Mouse (Mus musculus): ENCODE measurements around the gene Raf1.
A peak's percentile ranks its signal among the peaks of the same experiment; 100 is the strongest.
"Not testable (repeated sequence)": the region's sequence is repeated elsewhere in the genome, so short reads cannot be mapped to it uniquely, and the experiment has no call there.

Gene Raf1

GRCm38 (mm10) chr6:115684271-115684670, 7.8 kb upstream of the Raf1 start:
- no peak for DNase-seq (ENCODE audit: low spot score)

- no peak for DNase-seq (ENCODE audit: low spot score)
Observed at GRCm38 (mm10) chr6:115681066-115681465, 4.6 kb upstream of the Raf1 start.

GRCm38 (mm10) chr6:115678012-115678411, 1.6 kb upstream of the Raf1 start:
- no peak for DNase-seq (ENCODE audit: low spot score)

- no peak for DNase-seq (ENCODE audit: low spot score)
Observed at GRCm38 (mm10) chr6:115677441-115677840, 1.0 kb upstream of the Raf1 start.

DNA sequence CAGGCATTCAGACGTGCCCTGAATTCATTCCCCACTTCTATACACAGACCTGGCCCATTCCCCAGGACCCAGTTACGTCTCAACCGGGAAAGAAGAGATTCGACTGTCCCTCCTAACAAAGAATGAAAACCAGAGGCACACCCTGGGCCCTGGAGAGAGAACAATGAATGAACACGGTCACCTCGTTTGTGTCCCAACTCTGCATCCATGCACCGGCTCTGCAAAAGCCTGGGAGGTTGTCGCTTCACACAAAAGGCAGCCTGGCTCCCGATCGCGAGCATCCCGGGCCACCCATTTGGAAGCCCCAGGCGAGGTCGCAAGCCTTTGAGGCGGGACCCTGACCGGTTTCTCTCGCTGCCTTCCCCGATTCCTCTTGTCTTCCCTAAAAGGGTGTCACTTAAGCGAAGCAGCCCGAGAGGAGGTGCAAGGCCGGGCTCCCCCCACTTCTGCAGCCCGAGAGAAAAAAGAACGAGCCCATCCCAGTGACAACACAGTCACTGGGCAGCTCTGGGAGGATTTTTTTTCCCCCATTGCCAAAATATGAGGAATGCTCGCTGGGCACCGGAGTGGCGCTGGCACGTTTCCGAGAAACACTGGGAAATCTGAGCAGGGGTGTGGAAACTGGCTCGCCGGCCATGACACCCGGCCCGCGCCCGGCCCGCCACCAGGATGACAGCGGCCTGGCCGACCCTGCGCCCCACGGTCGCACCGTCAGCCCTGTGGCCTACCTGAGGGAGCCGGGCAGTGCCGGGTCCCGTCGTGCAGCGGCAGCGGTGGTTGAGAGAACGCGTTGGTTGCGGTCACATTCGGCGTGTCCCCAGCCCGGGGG, 713 bp downstream of the Raf1 start:
- peak; percentile 65 for DNase-seq (ENCODE audit: low spot score)

- DNase-seq (ENCODE audit: low spot score) = no peak
Observed at GRCm38 (mm10) chr6:115675166-115675507, 1.3 kb downstream of the Raf1 start.

DNA sequence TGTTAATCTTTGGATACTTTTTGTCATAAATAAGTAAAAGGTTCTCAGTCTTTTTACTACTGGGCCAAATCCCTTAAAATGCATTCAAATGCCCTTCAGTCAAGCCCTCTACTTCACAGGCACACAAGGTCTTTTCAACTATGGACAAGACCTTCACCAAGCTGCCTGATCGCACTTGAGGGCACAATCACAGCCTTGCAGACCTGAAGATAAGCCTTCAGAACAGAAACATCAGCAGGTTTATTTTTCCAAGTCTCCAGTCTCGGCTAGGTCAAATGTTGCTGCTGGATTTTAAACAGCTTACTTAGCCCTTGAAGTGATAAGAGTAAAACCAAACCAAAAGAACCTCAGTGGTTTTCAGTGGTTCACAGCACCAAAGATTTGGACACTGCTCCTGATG, 2.1 kb downstream of the Raf1 start:
- DNase-seq (ENCODE audit: low spot score) = peak; percentile 14

DNA sequence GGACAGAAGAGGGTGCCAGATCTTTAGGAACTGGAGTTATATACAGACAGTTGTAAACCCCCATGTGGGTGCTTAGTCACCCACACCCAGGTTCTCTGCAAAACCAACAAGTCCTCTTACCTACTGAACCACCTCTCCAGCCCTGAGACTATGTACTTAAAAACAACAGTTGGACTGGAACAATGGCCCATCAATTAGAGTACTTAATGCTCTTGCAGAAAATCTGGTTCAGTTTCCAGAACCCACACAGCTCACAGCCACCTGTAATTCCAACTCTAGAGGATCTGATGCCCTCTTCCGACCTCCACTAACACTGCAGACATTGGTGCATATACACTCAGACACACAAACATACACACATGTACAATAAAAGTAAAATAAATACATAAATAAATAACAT, 3.7 kb downstream of the Raf1 start:
- DNase-seq (ENCODE audit: low spot score) = no peak

- DNase-seq (ENCODE audit: low spot score) = no peak
Observed at GRCm38 (mm10) chr6:115666641-115667040, 9.8 kb downstream of the Raf1 start.

DNA sequence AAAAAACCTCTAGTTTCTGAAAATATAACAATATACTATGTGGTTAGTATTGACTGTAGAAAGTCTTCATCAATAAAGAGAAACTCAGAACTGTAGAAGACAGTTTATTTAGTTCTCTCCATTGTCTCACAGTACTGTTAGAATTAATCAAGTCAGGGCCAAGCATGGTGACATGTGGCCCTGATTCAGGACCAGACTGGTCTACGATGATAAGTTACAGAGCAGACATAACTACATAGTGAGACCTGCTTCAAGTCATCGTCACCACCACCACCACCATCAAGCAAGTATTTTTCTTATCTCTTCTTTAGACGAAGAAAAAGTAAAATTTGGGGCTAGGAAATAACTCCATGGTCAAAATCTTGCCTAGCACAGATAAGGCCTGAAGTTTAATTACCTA, 12.2 kb downstream of the Raf1 start:
- DNase-seq (ENCODE audit: low spot score) = no peak

DNA sequence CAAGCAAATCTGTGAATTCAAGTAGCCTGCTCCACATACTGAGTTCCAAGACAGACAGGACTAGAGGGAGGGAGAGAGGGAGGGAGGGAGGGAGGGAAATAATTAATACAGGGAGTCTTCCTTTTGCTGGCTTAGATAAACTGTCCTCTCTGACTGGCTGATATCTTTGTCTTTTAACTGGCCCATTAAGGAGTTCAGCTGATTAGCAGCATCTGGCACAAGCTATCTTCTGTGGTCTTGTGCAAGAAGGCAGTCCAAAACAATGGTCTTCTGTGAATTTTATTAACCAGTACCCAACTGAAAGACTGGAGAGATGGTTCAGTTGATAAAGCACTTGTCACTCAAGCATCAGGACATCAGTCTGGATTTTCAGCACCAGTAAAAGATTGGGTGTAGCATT, 17.6 kb downstream of the Raf1 start:
- no peak for DNase-seq (ENCODE audit: low spot score)

DNA sequence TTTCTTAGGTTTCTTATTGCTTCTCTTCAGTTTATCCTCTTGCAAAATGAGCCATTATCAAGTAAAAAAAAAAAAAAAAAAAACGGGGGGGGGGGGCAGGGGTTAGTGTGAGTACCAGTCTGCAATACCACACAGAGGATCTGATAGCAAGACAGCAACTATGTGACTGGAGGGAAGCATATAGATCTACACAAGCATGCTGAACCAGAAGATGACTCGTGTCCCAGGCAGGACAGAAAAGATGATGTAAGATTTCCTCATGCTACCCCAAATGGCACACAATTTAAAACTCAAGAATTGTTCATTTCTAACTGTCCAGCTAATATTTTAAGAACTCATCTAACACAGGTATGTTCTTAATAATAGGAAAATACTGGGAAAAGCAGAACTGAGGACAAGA, 22.5 kb downstream of the Raf1 start:
- no peak for DNase-seq (ENCODE audit: low spot score)

DNA sequence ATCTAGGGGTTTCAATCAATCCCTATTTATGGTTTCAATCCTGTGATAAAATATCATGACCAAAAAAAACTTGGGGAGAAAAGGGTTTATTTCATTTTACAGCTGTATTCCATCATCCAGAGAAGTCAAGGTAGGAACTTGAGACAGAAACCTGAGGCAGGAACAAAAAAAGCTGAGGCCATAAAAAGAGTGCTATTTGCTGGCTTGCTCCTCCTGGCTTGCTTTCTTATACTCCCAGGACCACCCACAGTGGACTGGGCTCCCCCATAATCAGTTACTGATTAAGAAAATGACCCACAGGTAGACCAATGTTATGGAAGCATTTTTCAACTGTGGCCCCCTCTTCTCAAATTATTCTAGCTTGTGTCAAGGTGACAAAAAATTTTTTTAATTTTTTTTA, 24.7 kb downstream of the Raf1 start:
- DNase-seq (ENCODE audit: low spot score) = no peak

- DNase-seq (ENCODE audit: low spot score) = peak; percentile 39
Observed at GRCm38 (mm10) chr6:115650476-115651427, 25.7 kb downstream of the Raf1 start.

GRCm38 (mm10) chr6:115649792-115650365, 26.6 kb downstream of the Raf1 start:
- DNase-seq (ENCODE audit: low spot score) = no peak

GRCm38 (mm10) chr6:115643315-115643714, 33.1 kb downstream of the Raf1 start:
- no peak for DNase-seq (ENCODE audit: low spot score)

- DNase-seq (ENCODE audit: low spot score) = not testable (repeated sequence)
Observed at GRCm38 (mm10) chr6:115638188-115638587, 38.2 kb downstream of the Raf1 start.

- DNase-seq (ENCODE audit: low spot score) = no peak
Observed at GRCm38 (mm10) chr6:115634015-115634414, 42.4 kb downstream of the Raf1 start.

DNA sequence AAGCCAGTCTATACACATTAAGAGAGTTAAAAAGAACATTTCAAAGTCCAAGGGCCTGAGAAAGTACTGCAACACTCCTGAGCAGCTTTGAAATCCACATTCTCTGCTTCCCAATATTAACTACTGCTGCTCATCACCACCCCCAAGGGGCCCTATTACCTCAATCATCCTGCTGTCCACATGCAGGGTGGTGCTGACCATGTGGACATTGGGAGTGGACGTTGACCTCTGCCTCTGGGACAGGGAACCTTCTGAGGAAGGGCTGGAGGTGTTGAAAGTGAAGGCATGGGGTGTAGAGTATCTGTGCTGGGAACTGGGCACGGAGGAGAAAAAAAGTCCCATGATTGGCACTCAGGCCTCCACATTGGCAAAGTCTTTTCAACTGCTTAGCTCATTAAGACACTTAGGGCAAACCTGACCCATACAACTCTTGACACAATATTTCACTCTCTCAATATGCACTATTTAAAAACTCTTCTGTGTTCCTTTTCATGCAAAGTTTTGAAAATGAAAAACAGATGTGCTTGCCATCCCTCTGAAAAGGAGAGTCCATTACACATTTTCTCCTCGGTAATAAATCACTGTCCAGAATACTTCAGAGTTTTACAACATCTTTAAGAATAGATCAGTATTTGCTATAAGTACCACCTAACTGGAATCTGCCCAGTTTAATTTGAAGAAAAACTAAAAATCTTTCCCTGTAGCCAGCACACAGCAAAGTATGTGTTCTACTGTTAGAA, 45.2 kb downstream of the Raf1 start:
- no peak for DNase-seq (ENCODE audit: low spot score)

DNA sequence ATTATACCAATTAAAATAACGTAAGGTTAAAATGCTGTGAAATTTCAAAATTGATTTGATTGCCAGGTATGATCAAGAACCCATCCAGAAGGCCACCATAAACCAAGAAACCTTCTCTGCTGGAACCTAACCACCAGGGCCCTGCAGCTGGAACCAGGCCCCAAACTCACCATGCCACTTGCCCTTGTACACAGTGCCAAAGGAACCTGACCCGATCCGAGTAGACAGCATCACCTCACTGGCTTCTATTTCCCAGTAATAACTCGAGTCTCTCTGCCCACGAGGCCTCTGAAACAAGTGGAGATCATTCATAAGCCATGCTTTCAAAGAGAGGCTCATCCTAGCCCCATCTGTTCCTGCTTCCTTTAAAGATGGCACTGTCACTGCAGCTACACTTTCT, 50.3 kb downstream of the Raf1 start:
- DNase-seq (ENCODE audit: low spot score) = no peak

GRCm38 (mm10) chr6:115620942-115621341, 55.5 kb downstream of the Raf1 start:
- no peak for DNase-seq (ENCODE audit: low spot score)

GRCm38 (mm10) chr6:115619818-115620217, 56.6 kb downstream of the Raf1 start:
- DNase-seq (ENCODE audit: low spot score) = no peak
